Mouse (Mus musculus) olfactory bulb, adult 2 months (tissue): ENCODE measurements around the gene Afdn. TPM values are rescaled to one million over a fixed set of nuclear protein-coding genes. Genes with fewer than 3 reads are reported as not detected.
A peak's percentile ranks its signal among the peaks of the same experiment; 100 is the strongest.
"Not testable (repeated sequence)": the region's sequence is repeated elsewhere in the genome, so short reads cannot be mapped to it uniquely, and the experiment has no call there.

Source experiments
- H3K27ac ChIP-seq: fragments of 200-500 bp; 2 replicates; pipeline ENCODE4 v1.5.1; 2012; ENCODE audit warnings: low read depth, low read length; ENCODE audit not compliant: insufficient read depth
- H3K4me1 ChIP-seq: fragments of 200-500 bp; 2 replicates; pipeline ENCODE4 v1.6.1; 2012; ENCODE audit warnings: low read length; ENCODE audit not compliant: control insufficient read depth, insufficient read depth
- H3K4me3 ChIP-seq: fragments of 200-500 bp; 2 replicates; pipeline ENCODE4 v1.5.1; 2012; ENCODE audit warnings: mild to moderate bottlenecking, low read depth, low read length, moderate library complexity; ENCODE audit not compliant: insufficient read depth
- CTCF ChIP-seq: fragments of 200-500 bp; IDR thresholded peaks from 2 replicates; pipeline ENCODE4 v1.5.1; 2012; ENCODE audit warnings: low read depth, mild to moderate bottlenecking, low read length, moderate library complexity; ENCODE audit not compliant: insufficient read depth
- POLR2A ChIP-seq: fragments of 200-500 bp; IDR thresholded peaks from 2 replicates; pipeline ENCODE4 v1.6.1; 2012; ENCODE audit warnings: mild to moderate bottlenecking, low read depth, low read length, moderate library complexity; ENCODE audit not compliant: insufficient read depth
- WGBS: fragments of 180-500 bp; shearing (Covaris S2); methylation state at CpG from one replicate; pipeline ENCODE4 v1.1.7; 2018; 5-methylcytosine and 5-hydroxymethylcytosine counted together
- polyA plus RNA-seq: library from polyadenylated mRNA; stranded (reverse); fragments of >200 nt; gene quantifications from 2 replicates; pipeline ENCODE4 v1.2.4, GENCODE M21; 2012; ENCODE audit warnings: low replicate concordance; ENCODE audit not compliant: missing spikeins, insufficient read depth, insufficient read length

The Afdn gene
- polyA plus RNA-seq, 1 experiment = not detected

- under 1% methylated on average over 74 of the region's 74 CpGs for WGBS
- peak within 1 kb of the TSS; percentile 54; the same call in 1 of the 2 replicates for H3K27ac ChIP-seq
- TF ChIP-seq POLR2A (no peak), CTCF (no peak)
- no peaks in the 10 kb centered on the region for H3K4me1 ChIP-seq
- peak within 1 kb of the TSS; percentile 76 for H3K4me3 ChIP-seq
These were observed 1.0 kb downstream of the Afdn start, which contains the start of gene Tcte2 for GRCm38 (mm10) chr17:13761179-13761913. Gene Tcte2, minus strand, starts transcription at chr17:13761825.

GRCm38 (mm10) chr17:13763819-13764218 lies 3.5 kb downstream of the Afdn start:
- 68% methylated on average over 1 of the region's 1 CpGs for WGBS
- H3K27ac ChIP-seq = no peak overlapping the region
- no peaks in the 10 kb centered on the region for H3K4me1 ChIP-seq
- no peak for TF ChIP-seq POLR2A
- TF ChIP-seq CTCF = no peak
- no peak overlapping the region for H3K4me3 ChIP-seq

GRCm38 (mm10) chr17:13764911-13765310 lies 4.6 kb downstream of the Afdn start:
- WGBS = 75% methylated on average over 2 of the region's 2 CpGs
- H3K4me1 ChIP-seq, H3K27ac ChIP-seq, H3K4me3 ChIP-seq: not testable (repeated sequence)

DNA sequence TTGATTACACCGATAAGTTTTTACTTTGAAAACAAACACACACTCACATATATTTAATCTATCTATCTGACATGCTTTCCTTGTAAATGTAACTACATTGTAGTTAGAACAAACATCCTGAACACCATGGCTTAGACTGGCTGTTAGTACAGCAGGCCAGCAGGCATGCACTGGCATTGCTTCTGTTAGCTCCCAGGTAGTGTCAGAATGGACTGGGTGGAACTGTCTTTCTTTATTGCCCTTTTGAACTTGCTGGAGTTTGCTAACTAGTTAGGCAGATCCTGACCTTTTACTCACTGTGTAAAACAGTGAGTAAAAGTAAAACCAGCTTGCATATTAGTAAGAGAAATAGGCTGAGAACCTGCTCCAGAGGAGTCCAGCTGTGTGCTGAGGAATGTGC lies 8.2 kb downstream of the Afdn start:
- Histone ChIP-seq H3K27ac (no peak overlapping the region), H3K4me3 (no peak overlapping the region), H3K4me1 (peaks cover 3% of the 10 kb centered on the region; the same call in 1 of the 2 replicates)
- 93% methylated on average over 1 of the region's 1 CpGs for WGBS
- TF ChIP-seq POLR2A (no peak), CTCF (no peak)

- no peak overlapping the region for H3K4me3 ChIP-seq
- TF ChIP-seq POLR2A = no peak
- TF ChIP-seq CTCF = no peak
- WGBS = 90% methylated on average over 3 of the region's 3 CpGs
- peaks cover 3% of the 10 kb centered on the region; the same call in 1 of the 2 replicates for H3K4me1 ChIP-seq
- no peak overlapping the region for H3K27ac ChIP-seq
These were observed 8.9 kb downstream of the Afdn start for GRCm38 (mm10) chr17:13769256-13769655.

GRCm38 (mm10) chr17:13777676-13778075 lies 17.3 kb downstream of the Afdn start:
- no peak for TF ChIP-seq CTCF
- TF ChIP-seq POLR2A = no peak
- H3K27ac ChIP-seq = no peak overlapping the region
- H3K4me3 ChIP-seq = no peak overlapping the region
- 66% methylated on average over 2 of the region's 2 CpGs for whole genome bisulfite sequencing
- H3K4me1 ChIP-seq = peaks cover 2% of the 10 kb centered on the region; the same call in 1 of the 2 replicates

DNA sequence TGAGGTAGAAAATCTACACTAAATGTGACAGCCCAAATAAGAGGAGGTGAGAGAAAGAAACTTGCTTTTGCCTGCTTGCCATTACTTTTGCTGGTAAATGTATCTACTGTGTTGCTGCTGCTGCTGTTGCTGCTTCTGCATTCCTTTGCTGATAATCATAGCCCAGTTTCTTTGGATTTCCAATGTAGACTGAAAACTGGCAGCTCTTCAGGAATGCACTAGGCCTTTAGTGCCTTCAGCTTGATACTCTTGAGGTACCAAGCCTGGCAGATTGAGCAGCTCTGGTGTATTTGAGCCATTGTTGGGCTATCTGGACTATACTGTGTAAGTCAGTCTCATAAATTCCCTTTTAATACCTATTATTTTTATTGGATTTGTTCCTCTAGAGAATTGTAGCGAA lies 18.5 kb downstream of the Afdn start:
- no peak overlapping the region for H3K27ac ChIP-seq
- TF ChIP-seq POLR2A (no peak), CTCF (no peak)
- no peak overlapping the region for H3K4me3 ChIP-seq
- WGBS = 91% methylated on average over 1 of the region's 1 CpGs
- peaks cover 4% of the 10 kb centered on the region; the same call in 1 of the 2 replicates for H3K4me1 ChIP-seq

GRCm38 (mm10) chr17:13781948-13782347 lies 21.6 kb downstream of the Afdn start:
- H3K27ac ChIP-seq = no peak overlapping the region
- peaks cover 11% of the 10 kb centered on the region; the same call in 1 of the 2 replicates for H3K4me1 ChIP-seq
- no peak overlapping the region for H3K4me3 ChIP-seq
- 87% methylated on average over 5 of the region's 5 CpGs for WGBS
- TF ChIP-seq POLR2A (no peak), CTCF (no peak)

DNA sequence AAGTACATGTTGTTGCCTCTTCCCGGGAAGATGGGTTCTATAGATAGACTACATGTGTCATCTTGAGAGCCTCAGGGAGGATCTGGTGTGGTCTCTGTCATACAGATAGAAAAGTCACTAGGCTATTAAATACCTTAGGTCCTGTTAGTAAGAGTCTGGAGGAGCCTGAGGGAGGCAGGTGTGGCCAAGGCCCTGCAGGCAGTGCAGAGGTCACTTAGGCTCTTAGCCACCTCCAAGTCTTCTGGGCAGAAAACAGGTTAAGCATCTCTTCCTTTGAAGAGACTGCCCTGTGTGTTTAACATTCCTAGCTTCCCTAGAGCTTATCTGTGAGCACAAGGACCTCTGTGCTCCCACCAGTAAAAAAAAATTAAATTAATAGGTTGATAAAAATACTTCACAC lies 23.1 kb downstream of the Afdn start:
- no peak overlapping the region for H3K27ac ChIP-seq
- WGBS = 39% methylated on average over 1 of the region's 1 CpGs
- no peak overlapping the region for H3K4me3 ChIP-seq
- TF ChIP-seq POLR2A (no peak), CTCF (no peak)
- peaks cover 11% of the 10 kb centered on the region; the same call in 1 of the 2 replicates for H3K4me1 ChIP-seq

DNA sequence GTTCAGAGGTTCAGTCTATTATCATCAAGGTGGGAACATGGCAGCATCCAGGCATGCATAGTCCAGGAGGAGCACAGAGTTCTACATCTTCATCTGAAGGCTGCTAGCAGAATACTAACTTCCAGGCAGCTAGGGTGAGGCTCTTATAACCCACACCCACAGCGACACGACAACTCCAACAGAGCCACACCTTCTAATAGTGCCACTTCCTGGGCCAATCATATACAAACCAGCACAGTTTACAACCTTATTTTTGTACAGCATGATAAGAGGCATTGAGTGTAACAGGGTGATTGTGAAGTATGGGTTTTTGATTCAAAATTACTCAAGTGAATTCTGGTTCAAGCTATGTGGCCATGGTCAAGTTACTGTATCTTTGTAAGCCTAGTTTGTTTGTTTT lies 29.7 kb downstream of the Afdn start:
- not testable (repeated sequence) for H3K4me1 ChIP-seq, H3K27ac ChIP-seq, H3K4me3 ChIP-seq
- 72% methylated on average over 2 of the region's 2 CpGs for WGBS
